Mouse (Mus musculus): Measurements from ENCODE around the gene Gopc.
A peak's percentile ranks its signal among the peaks of the same experiment; 100 is the strongest.

Gopc gene

DNA sequence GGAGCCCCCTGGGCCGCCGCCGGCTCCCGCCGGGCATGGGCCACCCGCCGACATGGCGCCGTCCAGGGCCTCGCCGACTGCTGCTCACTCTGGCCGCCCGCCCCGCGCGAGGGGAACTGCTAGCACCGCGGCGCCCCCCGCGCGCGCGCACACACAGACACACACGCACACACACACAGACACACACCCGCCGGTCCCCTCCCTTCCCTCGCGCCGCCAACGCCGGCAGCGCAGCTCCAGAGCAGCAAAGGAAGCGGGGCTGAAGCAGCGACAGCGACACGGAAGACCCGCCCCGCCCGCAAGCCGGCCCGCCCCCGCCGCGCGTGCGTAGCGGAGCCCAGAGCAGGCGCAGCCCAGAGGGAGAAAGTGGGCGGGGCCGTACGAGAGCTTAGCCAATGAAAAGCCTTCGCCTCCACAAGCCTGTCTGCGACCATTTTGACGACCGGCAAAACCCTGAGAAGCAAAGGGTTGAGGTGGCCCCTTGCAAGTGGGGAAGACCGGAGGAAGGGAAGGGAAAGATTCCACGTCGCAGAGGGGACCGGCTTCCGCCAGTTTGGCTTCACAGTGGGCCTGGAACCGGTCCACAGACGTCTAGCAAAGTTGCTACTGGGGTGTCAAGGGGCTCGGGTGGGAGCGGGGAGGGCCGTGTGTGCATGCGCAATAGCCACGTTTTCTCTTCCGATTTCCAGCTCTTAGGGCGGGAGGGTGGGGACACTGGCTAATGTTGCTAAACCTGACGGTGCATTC lies at the start of gene Gopc:
Gene Gopc, minus strand, starts transcription at position 280 of the 747 bp plus-strand sequence.
- peak; percentile 97 for DNase-seq (ENCODE audit: low spot score in 2 of 2)

DNA sequence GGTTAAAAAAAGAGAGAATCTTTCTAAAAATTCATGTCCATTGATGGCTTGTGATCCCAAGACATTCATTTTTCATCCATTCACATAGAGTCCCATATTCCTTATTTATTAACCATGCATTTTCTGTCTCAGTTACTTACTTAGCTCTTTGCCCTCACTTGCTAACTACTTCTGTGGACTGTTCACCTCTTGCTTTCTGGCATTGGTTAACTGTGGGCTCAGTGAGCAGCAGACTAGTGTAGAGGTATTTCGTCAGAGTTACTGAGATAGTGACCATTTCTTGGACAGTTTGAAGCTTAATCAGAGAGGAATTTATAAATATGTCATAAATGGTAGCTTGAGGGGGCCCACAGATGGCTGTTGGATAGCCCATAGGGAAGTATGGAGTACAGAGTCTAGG lies 49.0 kb upstream of the Gopc start:
- DNase-seq (ENCODE audit: low spot score in 2 of 2) = no peak

DNA sequence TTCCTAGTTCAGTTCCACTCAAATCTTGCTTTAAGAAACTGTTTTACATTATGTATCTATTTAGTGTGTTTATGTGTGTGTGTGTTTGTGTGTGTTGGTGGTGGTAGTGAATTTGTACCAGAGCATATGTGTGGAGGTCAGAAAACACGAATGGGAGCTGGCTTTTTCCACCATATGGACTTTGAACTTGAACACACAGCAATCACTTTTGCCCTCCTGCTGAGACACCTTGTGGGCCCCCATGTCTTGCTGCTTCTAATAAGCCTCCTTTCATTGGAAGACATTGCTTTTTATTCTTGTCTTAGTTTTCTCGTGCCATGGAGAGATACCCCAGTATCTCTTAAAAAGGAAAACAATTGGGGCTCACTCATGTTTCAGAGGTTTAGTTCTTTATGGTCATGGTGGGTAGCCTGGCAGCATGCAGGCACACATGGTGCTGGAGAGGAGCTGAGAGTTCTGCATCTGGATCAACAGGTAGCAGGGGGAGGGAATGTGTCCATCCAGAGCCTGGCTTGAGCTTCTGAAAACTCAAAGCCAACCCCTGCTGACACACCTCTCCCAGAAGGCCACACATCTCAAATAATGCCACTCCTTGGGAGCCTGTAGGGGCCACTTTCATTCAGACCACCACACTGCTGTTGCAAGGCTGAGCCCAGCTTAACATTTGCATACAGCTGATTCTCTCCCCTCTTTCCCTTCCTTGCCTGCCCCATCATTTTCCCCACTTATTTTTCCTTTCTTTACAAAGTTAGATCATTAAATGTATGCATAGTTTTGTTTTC lies 45.9 kb upstream of the Gopc start:
- no peak for DNase-seq (ENCODE audit: low spot score in 2 of 2)

DNA sequence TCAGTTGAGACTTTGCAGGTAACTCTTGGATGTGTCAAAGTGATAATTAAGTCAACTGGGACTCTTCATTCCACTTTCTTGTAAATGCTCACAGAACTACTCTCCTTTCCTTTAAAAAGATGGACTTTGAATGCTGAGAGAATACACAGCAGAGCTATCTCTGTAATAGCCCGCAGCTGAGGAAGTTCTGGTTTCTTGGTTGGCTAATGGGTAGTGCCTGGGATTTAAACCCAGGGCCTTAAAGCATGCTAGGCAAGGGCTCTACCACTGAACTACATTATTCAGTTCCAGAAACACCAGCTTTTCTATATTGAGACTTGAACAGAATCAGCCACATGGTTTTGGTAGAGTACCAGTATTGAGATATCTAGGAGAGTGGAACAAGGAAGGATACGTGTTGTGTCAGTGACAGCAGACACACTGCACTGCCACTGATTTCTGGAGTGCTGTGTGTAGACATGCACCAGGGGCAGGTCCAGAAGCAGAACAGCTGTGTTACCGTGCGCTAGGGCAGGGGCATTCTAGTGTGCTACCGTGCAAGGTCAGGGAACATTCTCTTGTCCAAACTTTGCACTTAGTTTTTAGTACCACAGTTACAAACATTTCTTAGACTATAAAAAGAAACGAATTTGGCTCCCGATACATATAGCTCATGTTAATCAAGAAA lies 44.5 kb upstream of the Gopc start:
- no peak for DNase-seq (ENCODE audit: low spot score in 2 of 2)

DNA sequence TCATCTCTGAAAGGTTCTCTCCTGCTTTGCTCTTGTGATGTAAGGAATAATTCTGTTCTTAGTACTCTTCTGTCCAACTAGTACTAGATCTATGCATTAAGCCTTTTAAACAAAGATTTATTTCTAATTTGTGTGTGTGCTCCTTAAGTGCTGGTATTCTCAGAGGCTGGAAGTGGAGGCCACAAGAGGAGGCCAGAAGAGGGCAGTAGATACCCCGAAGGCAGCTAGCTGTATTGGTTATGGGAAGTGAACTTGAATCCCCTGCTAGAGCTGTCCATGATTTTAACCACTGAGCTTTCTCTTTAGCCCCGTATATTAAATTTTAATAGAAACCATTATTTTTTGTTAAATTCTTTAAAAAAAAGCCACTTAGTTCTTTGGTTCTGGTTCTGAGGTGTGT lies 41.2 kb upstream of the Gopc start:
- peak; percentile 8 to 18 for DNase-seq (ENCODE audit: low spot score in 2 of 2)

DNA sequence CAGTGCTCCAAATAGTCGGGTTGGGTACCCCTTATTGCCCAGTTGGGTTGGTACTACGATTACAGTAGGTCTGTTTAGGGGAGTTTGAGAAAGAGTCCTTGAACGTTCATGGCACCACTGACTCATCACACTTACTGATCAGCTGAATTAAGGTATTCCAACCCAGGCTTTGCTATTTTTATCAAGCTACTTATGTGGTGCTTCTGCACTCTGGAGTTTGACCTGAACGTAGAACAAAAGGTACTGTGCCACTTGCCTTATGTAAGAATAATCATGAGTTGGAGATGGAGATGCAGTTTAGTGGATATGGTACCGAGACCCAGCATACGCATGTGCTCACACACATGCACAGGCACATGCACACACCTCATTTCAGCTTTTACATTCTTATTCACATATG lies 39.8 kb upstream of the Gopc start:
- no peak for DNase-seq (ENCODE audit: low spot score in 2 of 2)

DNA sequence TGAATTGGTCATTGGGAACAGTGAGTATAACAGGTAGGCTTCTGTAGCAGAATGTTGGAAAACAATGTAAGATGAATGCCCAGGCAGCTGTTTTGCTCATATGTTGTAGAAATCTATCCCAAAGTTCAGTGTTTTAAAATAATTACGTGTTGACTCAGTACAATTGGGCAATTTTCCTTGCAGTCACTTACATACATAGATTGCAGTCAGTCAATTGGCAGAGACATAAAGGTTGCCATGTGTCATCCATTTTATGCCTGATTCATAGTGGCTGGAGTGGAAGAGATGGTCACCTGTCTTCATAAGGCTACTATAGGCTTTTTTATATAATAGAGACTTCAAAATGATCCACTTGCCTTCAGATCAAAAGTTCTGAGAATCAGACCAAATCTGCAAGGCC lies 38.6 kb upstream of the Gopc start:
- no peak for DNase-seq (ENCODE audit: low spot score in 2 of 2)

DNA sequence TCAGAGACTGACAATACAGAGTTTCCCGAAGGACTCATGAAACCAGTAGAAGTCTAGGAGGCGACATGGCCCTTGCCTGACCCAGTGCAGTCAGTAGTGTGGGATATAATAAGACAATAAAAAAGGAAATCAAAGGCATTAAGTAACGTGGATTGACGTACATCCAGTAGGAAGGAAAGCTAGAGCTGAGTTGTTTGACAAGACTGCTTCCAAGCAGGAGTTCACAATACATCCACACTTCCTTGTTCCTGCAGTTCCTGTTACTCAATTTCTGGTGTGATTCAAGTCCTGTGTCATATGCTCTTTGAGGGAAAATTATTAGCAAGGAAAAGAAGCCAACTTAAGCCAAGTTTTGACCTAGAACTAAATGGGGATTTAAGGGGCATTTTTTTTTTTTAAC lies 37.5 kb upstream of the Gopc start:
- no peak for DNase-seq (ENCODE audit: low spot score in 2 of 2)

DNA sequence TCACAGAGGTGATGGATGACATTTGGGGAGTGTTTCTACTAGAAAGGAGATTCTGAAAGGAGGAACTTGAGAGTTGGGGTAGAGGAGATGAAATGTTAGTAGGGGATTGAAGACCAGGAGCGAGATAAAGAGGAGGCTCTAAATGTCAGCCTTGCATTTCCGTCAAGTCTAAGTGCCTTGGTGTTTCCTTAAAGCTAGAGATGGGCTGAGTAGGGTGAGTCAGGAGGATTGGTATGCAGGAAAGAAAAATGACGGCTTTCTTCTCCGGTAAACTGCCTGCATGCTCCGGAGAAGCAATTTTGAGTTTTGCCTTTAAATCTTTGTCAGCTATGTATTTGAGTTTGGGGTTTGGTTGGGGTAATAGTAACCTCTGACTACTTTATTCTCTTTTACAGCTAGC lies 37.0 kb upstream of the Gopc start:
- DNase-seq (ENCODE audit: low spot score in 2 of 2) = no peak

DNA sequence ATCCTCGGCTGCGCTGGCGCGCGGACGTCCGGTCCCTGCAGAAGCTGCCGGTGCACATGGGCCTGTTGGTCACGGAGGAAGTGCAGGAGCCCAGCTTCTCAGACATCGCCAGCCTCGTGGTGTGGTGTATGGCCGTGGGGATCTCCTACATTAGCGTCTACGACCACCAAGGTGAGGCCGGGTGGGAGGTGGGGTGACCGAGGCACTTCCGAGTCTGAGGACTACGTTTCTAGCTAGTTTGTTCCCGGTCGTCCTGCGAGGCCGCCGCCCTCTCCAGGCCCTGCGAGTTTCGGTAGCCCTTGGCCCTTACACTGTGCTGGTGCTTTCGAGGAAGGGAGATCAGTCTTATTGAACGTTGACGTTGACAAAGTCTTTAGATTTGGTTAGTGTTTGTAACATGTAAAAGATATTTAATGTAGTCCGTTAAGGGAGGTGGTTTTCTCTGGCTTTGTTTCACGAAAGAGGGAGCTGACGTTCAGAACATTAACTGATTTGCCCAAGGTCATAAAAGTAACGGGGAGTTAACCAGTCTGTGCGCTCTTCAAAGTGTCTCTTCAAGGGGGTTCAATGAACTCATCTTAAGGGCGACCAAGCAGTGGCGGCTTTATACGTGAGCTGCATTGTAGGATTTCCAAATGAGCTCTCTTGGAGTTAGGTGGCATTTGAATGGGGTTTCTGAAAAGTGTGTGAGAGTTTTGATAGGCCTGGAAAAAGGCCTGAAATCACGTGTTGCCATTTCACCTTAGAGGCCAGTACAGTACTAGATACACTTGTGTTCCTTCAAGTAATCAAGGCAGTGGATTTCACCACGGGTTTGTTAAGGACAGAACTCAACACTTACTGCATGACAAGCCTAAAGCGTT lies 36.3 kb upstream of the Gopc start:
- no peak for DNase-seq (ENCODE audit: low spot score in 2 of 2)

DNA sequence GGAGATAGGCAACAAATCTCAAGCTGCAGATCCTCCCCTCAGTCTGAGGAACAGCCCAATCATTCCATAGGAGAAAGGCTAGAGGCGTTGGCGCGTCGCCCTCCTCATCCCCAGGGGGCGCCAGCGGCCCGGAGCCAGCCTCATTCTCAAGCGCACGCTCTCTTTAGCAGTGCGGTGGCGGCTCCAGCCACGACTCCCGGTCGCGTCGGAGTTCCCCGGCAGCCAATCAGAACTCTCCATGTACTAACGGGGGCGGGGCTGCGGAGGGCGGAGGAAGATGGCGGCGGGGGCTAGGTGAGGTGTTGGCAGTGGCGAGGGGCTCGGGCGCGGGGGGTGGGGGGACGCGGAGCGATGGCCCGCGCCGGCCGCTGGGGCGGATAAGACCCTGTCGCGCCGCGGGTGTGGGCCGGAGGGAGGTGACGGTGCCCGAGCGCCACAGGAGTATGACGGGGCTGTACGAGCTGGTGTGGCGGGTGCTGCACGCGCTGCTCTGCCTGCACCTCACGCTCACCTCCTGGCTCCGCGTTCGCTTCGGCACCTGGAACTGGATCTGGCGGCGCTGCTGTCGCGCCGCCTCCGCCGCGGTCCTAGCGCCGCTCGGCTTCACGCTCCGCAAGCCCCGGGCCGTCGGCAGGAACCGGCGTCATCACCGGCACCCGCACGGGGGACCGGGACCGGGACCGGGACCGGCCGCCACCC lies 35.5 kb upstream of the Gopc start, which contains the start of gene Nus1:
Gene Nus1, plus strand, starts transcription at position 249 of the 699 bp plus-strand sequence.
- peak; percentile 93 to 95 for DNase-seq (ENCODE audit: low spot score in 2 of 2)

DNA sequence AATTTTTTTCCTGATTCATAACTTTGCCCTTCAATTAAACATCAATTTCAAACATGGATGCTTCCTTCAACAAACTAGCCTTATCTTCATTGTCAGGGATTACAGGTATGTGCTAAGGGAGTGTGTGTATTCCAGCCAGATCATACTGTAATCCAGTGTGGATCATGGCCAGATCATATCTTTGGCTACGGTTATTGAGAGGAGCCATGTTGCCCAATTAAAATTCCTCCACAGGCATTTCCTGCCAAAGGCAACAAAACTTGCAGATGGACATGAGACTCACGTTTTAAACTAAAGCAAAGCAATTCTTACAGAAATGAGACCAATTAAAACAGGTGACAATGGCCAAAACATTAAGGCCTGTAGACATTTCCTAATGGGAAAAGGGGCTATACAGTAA lies 34.5 kb upstream of the Gopc start:
- no peak for DNase-seq (ENCODE audit: low spot score in 2 of 2)

DNA sequence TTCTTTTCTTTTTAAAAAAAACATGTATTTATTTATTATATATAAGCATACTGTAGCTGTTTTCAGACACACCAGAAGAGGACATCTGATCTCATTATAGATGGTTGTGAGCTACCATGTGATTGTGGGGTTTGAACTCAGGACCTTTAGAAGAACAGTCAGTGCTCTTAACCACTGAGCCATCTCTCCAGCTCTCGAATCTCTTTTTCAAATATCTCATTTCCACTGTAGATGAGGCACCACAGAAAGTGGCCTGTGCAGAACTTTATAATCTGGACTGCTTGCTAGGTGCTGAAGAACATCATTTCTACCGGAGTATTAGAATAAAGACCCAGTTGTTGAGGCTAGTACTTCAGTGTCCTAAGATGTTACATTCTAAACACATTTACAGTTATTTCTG lies 33.1 kb upstream of the Gopc start:
- no peak for DNase-seq (ENCODE audit: low spot score in 2 of 2)

DNA sequence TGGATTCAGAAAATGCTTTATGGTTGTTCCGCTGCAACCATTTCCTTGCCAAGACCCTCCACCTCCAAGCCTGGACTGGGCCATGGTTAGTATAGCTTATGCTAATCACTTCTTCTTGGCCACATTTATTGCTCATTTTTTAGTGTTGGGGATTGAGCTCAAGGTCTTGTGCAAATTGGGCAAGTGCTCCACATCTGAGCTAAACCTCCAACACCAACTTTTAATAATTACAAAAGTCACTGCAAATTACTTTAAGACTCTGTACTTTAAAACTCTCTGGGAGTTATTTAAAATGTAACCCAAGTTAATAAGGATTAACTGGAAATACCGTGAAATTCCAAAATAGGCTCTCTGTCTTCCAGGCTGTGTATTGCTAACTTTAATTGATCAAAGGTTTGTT lies 25.6 kb upstream of the Gopc start:
- no peak for DNase-seq (ENCODE audit: low spot score in 2 of 2)

DNA sequence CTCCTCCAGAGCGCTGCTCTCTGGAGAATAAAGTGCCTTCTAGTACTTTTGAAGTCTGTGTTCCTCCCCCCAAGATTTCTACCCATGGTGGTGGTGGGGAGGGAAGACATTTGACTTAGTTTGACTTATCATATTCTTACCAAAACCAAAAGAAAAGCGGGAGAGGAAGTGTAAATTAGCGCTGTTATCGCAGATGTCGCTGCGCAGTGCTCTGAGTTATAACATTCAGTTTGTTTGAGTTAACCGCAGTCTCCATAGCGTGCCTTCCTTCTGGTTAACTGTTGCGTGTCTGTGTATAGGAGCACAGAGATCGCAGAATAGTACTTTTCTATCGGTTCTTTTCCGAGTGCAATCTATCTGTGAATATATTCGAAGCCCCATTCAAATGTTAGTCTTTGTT lies 23.2 kb upstream of the Gopc start:
- DNase-seq (ENCODE audit: low spot score in 2 of 2) = no peak

DNA sequence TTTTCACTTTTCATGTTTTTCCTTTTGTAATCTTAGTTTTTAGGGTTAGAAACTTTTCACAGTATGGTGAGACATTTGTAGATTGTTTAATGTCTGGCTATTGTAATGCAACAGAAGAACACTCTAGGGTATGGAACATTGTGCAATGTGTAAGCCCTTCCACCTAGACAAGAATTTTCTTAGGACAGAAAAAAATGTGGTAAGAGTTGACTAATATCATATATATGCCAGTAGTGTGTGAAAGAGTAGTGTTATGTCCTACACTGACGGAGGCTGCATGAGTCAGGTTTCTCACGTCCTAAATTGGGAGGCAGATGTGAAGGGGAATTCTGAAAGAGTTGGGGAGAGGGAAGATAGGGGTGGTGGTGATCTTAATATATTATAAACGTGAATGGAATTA lies 17.8 kb upstream of the Gopc start:
- DNase-seq (ENCODE audit: low spot score in 2 of 2) = no peak

DNA sequence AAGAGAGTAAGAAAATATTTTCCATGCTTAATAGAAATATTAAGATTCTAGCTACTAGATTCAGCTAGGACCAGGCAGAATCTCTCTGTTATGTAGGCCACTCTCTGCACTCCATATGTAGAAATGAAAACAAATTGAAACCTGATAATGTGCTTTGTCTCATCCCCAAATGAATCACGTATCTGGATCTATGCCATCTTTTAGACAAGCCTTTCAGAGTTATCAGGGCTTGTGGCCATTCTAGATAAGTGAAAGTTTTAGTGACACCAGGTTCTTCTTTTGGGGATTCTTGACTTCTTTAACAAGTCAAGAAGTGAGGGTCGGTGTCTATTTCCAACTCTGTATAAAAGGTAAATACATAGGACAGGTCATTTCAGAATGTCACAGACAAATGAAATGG lies 16.8 kb upstream of the Gopc start:
- DNase-seq (ENCODE audit: low spot score in 2 of 2) = no peak

DNA sequence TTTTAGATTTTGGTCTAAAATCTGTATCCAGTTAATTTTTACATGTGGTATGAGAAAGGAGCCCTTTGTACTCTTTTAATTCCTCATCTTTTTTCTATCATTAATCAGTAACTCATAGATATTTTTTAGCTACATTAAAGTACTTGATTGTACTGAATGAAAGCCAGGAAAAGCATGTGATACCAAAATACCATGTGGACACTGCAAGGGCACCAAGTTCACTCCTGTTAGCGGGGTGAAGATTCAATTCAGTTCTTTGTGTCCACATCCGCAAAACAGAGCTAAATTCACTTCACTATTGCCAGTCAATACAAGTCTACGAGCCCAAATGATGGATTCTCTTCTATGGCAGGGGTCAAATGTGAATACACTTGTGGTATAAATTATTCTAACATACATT lies 14.7 kb upstream of the Gopc start:
- DNase-seq (ENCODE audit: low spot score in 2 of 2) = no peak

DNA sequence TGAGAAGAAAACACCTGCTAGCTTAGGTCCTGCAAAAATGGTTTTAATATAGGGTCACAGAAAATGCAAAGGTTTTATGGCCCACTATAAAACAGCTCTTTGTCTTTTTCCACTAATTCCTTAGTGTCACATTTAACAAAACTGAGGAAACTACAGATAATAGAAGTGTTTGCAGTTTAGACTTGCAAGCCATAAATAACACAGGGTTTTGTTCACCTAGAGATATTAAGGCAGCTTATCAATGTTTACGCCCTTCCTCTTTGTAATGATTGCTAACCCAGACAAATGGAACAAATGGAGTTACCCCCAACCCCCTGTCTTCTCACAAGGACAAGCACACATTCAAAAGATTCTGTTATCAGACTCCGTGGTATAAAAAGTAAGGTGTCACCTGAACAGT lies 9.3 kb upstream of the Gopc start:
- DNase-seq (ENCODE audit: low spot score in 2 of 2) = no peak

DNA sequence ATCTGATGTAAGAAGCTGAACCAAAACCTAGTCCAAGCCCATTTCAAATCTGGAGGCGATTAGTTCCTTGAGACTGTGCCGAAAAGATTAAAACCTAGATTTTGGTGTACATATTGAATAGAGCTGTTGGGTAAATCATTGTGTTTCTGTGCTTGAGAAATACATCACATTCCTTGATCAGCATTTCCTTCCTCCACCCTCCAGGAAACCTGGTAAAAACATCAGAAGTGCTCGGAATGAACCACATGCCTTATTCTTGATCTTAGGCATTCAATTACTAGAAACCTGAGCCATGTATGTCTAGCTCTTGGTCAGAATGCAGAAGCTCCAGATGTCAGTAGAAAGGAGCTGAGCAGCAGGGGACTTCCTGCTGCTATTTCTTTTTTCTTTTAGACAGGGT lies 7.5 kb upstream of the Gopc start:
- no peak for DNase-seq (ENCODE audit: low spot score in 2 of 2)

DNA sequence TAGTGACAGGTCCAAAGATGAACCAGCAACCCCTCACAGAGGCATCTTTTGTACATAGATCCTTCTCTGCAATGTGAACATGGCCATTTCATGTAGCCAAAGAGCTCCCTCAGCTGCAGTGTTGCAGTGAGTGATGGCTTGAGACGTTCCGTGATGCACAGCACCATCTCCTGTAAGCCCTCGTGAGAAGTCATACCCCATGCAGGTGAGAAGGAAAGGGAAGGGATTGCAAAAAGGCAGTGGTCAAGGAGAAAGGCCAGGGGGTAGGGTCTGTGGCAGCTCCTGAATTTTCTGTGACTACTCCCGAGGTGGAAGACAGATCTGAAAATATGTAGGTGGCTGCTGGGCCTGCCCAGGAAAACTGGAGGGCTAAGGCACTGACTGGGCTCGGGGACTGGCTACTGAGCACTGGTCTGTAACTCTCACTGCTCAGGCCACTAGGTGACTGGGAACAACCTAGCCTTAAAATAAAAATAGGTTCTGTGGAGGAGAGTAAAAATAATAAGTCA lies 7.1 kb upstream of the Gopc start, which contains the start of gene Nepn:
Gene Nepn, plus strand, starts transcription at position 51 of the 509 bp plus-strand sequence.
- DNase-seq (ENCODE audit: low spot score in 2 of 2) = no peak

Measured in spleen, postnatal 36 days (tissue).